Mouse (Mus musculus) spleen, adult 2 months (tissue): ENCODE measurements around the gene Spata2l.

Experiments used
- CTCF ChIP-seq: fragments of 200-500 bp; IDR thresholded peaks from 2 replicates; pipeline ENCODE4 v1.5.1; 2011; ENCODE audit warnings: mild to moderate bottlenecking, inconsistent platforms; ENCODE audit not compliant: insufficient read depth, insufficient read length, insufficient replicate concordance; ENCODE audit errors: extremely low read depth
- POLR2A ChIP-seq: fragments of 200-500 bp; IDR thresholded peaks from 2 replicates; pipeline ENCODE4 v1.6.1; 2011; ENCODE audit warnings: low read depth, low read length, inconsistent platforms

- TF ChIP-seq POLR2A (no peak), CTCF (no peak)
Measured at GRCm38 (mm10) chr8:123242107-123242923, 6.3 kb upstream of the Spata2l start.
